Mouse (Mus musculus): ENCODE results near the gene Plekhd1.

Gene Plekhd1

DNA sequence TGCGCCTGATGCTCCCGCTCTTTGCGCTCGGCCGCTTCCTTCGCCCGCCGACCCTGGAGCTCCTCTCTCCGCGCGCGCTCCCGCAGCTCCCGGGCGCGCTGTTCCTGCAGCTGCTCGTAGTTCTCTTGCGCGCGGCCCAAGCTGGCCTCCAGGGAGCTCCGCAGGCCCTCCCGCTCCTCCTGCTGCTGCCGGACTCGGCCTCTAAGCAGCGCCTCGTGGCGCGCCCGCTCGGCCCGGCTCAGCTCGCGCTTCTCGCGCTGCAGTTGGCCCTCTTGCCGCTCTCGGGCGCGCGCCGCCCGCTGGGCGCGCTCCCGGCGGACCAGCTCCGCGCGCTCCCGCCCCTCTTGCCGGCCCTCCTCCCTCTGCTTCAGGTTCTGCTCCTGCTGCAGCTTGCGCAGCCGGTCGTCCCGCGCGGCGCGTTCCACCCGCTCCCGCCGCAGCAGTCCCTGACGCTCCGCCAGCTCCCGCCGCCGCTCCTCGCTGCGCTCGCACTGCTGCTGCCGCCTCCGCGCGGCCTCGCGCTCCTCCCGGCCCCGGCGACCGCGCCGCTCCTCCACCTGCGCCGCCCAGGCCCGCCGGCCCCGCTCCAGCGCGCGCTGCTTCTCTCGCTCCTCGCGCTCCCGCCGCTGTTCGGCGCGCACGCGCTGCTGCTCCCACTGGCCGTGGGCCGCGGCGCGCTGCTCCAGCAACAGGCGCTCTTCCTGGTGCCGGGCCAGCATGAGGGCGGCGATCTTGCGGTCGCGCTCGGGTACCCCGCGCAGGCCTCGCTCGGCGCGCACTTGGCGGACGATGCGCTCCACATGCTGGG, 65.6 kb downstream of the Plekhd1 start:
- peak; percentile 79 for DNase-seq (ENCODE audit: low spot score)

DNA sequence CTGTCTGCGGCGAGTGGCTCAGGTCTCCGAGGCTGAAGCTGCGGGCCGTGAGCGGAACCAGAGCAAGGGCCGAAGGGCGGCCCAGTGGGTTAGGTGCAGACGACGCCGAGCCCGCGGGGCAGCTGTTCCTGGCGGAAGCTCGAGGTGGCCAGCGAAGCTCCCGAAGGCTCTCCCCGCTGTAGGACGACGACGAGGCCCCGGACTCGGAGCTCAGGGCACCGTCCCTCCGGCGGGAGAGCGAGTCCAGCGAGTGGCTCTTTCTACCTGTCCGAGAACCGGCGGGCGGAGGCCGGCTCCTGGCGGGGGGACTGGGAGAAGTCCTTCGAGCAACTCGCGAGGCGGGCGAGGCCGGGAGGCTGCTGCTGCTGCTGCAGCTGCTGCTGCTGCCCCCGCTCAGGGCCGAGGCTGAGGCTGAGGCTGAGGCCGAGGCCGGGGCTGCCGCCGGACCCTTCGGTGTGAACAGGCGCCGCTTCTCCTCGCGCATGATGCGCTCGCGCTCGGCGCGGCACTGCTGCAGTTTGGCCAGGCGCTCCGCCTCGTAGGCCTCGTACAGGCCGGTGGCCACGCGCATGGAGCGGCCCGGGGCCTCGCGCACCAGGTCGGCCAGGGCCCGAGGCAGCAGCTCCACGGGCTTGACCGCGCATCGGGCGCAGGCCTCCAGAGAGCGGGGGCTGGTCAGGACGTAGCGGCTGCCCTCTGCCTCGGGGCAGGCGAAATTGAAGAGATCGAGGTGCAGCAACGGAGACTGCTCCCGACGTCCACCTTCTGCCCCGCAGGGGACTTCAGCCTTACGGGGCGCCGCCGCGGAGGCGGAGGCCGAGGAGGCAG, 66.4 kb downstream of the Plekhd1 start:
- no peak for DNase-seq (ENCODE audit: low spot score)

DNA sequence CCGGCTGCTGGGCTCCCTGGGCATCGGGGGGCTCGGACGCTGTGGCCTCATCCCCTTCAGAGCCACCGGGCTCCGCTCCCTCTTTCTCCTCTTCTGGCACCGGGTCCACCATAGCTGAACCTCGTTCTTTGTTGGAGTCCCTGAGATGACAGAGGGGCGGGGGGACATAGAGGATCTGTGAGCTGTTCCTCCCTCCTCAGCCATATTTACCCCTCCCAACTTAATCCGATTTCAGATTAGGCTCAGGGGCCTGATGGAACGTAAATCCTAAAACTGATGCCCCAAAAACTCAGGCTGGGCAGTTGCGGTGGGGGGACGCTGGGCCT, 67.0 kb downstream of the Plekhd1 start:
- DNase-seq (ENCODE audit: low spot score) = no peak

DNA sequence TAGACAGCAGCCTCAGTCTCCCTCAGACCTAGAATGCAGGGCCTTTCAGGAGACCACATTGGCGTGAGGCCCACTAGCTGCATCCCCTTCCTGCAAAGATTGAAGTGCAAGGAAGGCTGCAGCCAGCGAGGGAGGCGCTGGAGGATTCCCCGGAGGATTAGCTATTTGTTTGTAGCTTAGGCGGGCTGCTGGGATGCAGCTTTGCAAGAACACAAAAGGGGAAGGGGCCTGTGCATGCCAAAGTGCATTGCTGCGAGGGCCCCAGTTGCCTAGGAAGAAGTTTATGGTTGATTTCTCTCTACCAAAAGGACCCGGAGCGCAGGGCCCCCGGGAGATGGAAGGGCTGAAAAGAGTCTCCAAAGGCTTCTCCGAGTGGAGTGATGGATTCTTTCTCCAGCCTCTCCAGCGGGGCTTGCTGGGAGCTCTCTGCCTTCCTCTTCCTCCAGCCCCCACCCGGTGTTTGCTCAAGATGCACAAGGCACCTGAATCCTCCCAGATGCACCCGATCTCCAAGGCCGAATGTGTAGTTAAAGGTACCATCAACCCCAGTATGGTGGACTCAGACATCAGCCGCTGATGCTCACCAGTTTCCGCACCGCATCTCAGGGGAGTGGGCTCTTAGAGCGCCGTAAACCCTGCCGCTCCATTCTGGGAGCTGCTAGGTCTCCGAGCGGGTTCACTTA, 67.5 kb downstream of the Plekhd1 start:
- no peak for DNase-seq (ENCODE audit: low spot score)

DNA sequence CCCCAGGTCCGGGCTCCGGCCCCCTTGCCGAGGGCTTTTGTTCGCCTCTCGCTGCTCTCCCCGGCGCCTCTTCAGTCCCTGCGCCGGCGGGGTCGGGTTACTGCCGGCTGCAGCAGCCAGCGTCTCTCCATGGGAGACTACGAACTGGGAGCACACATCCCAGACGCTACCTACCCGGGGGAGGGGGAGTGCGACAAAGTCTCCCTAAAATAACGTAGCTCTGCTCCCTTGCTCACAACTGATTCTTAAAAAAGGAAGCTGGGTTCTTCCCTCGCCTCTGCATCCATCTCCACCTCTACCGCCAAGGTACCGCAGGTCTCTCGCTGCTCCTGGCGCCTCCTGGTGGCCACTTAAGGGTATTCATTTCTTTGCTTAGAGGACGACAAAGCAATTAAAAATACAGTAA, 68.0 kb downstream of the Plekhd1 start, which contains the start of gene Ccdc177:
Gene Ccdc177 (minus strand): TSS at position 292 of the 406 bp plus-strand sequence.
- peak; percentile 69 for DNase-seq (ENCODE audit: low spot score)

DNA sequence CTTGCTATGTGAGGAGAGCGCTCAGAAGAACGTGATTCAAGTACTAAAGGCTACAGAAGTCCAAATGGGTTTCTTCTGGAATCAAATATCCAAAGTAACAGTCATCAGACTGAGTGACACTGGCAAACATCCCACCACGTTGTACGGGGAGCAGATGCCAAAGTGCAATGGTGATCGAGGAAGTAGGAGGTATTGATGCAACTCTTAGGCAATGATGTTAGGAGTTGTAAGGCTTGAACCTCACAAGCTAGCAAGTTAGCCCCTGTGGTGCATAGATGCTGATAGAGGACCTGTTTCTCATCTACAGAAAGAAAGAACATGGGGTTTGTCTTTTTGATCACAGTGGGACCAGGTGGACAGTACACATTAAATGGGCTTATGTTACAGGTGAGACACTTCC, 70.6 kb downstream of the Plekhd1 start:
- DNase-seq (ENCODE audit: low spot score) = no peak

DNA sequence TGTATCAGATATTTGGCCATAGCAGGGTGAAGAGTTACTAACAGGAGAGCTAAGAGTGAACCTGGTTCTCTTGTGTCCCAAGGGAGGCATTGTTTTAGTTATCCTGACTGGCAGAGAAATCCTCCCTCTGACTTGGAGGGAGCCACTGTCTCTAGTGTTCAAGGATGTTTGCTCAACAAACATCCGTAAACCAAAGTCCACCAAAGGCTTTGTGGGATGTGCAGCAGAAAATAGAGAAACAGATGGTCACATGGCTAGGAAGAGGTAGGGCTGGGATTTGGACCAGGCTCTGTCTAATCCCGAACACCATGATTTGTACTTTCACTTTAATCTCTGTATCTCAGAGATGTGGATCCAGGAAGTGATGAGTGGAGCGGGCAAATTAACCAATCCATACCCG, 71.7 kb downstream of the Plekhd1 start:
- no peak for DNase-seq (ENCODE audit: low spot score)

DNA sequence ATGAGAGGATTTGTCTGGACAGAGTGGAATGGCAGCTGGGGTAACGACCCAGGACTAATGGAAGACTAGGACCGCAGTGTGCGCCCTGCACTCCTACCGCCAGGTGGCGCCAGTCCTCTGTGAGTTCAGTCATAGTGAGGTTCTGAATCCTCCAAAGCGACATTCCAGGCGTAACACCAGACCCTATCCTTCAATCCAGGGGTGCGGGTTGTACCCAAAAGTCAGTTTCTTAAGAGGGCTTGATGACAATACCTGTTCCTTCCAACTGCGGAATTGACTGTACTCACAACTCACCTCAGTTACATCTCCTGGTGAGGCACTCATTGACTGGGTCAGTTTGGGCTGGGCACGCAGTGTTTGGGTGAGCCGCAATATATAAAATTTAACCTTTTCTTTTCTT, 77.3 kb downstream of the Plekhd1 start:
- peak; percentile 73 for DNase-seq (ENCODE audit: low spot score)

All from ovary, postnatal 36 days (tissue).